Comparison of ENCODE assay signal across 18 mouse cellular contexts in the genomic region with DNA sequence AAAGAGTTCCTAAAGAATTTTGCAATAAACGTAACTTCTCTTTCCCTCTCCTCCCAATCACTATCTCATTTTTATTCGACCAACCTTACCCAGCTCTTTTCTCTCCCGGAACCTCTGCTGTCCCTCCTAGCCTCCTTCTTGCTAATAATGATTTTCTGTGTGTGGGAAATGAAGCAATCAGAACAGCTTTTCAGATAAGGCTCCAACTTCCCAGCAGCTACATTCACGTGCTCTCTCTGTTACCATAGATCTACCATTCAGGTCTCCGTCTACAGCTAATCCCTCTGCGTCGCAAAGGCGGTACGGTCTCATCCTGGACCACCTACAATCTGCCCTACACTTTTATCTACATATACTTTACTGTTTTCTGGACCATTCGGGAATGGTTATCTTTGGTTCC.
"Had no signal": no experiment of that assay in that cellular context is flagged by ENCODE, and none has a peak within 500 bp of the region (broad histone marks: within the 10 kb centered on the region; RNA-seq: fewer than 3 reads in every experiment).

No protein-coding gene starts in this region.

- H3K4me1 ChIP-seq: limb, embryonic 10.5 days; limb, embryonic 13.5 days; liver, embryonic 12.5 days; liver, embryonic 15.5 days; lung, embryonic 15.5 days; neural tube, embryonic 13.5 days had no signal

- H3K4me3 ChIP-seq: layer of hippocampus, adult 2 months; limb, embryonic 10.5 days; limb, embryonic 13.5 days; liver, embryonic 12.5 days; liver, embryonic 15.5 days; lung, embryonic 15.5 days; neural tube, embryonic 13.5 days had no signal

- H3K36me3 ChIP-seq: limb, embryonic 10.5 days; limb, embryonic 13.5 days; liver, embryonic 12.5 days; liver, embryonic 15.5 days; lung, embryonic 15.5 days; neural tube, embryonic 13.5 days had no signal

- H3K27me3 ChIP-seq: liver, embryonic 12.5 days; liver, embryonic 15.5 days; lung, embryonic 15.5 days; neural tube, embryonic 13.5 days had no signal

- H3K4me2 ChIP-seq: limb, embryonic 13.5 days; liver, embryonic 12.5 days; liver, embryonic 15.5 days; lung, embryonic 15.5 days; neural tube, embryonic 13.5 days had no signal

- H3K9me3 ChIP-seq: limb, embryonic 10.5 days; limb, embryonic 13.5 days; liver, embryonic 12.5 days; liver, embryonic 15.5 days; lung, embryonic 15.5 days; neural tube, embryonic 13.5 days had no signal

- ATAC-seq: liver, embryonic 12.5 days had no signal

- DNase-seq: kidney, adult 2 months; kidney, postnatal 25 days; layer of hippocampus, adult 9-11 months; liver; lung, adult 18-20 months; lung, postnatal 10 days; lung, postnatal 36 days; midbrain, embryonic 14.5 days; thymus, adult 18-20 months; thymus, postnatal 36 days had no signal

- H3K9ac ChIP-seq: limb, embryonic 13.5 days; liver, embryonic 12.5 days; liver, embryonic 15.5 days; lung, embryonic 15.5 days; neural tube, embryonic 13.5 days had no signal

- H3K27ac ChIP-seq: kidney, postnatal 0 days; layer of hippocampus, adult 2 months; limb, embryonic 10.5 days; limb, embryonic 13.5 days; liver, embryonic 12.5 days; liver, embryonic 15.5 days; lung, embryonic 15.5 days; neural tube, embryonic 13.5 days had no signal
